Mouse (Mus musculus) testis, adult 2 months (tissue): ENCODE results near the gene Aurkb. TPM values are rescaled to one million over a fixed set of nuclear protein-coding genes. Genes with fewer than 3 reads are reported as not detected.

ENCODE experiments used
- H3K27ac ChIP-seq: fragments of 200-500 bp; 2 replicates; pipeline ENCODE4 v1.5.1; 2012; ENCODE audit warnings: low read depth, low read length; ENCODE audit not compliant: control insufficient read depth, insufficient read depth
- H3K27me3 ChIP-seq: fragments of 200-500 bp; 2 replicates; pipeline ENCODE4 v1.6.1; 2012; ENCODE audit warnings: mild to moderate bottlenecking, low read length, moderate library complexity; ENCODE audit not compliant: control insufficient read depth, insufficient read depth
- H3K36me3 ChIP-seq: fragments of 200-500 bp; 2 replicates; pipeline ENCODE4 v1.6.1; 2012; ENCODE audit warnings: mild to moderate bottlenecking, low read length; ENCODE audit not compliant: control insufficient read depth, insufficient read depth
- H3K4me1 ChIP-seq: fragments of 200-500 bp; 2 replicates; pipeline ENCODE4 v1.6.1; 2012; ENCODE audit warnings: low read length; ENCODE audit not compliant: control insufficient read depth, insufficient read depth
- H3K4me3 ChIP-seq: fragments of 200-500 bp; 2 replicates; pipeline ENCODE4 v1.5.1; 2012; ENCODE audit warnings: low read depth, mild to moderate bottlenecking, low read length, moderate library complexity, mixed read lengths; ENCODE audit not compliant: control insufficient read depth
- CTCF ChIP-seq: fragments of 200-500 bp; IDR thresholded peaks from 2 replicates; pipeline ENCODE4 v1.5.1; 2012; ENCODE audit warnings: low read depth, mild to moderate bottlenecking, inconsistent platforms, low read length, moderate library complexity; ENCODE audit not compliant: control insufficient read depth, insufficient read depth, insufficient replicate concordance
- POLR2A ChIP-seq: fragments of 200-500 bp; IDR thresholded peaks from 2 replicates; pipeline ENCODE4 v1.6.1; 2012; ENCODE audit warnings: low read depth, mild to moderate bottlenecking, inconsistent platforms, low read length, moderate library complexity; ENCODE audit not compliant: control insufficient read depth
- polyA plus RNA-seq: library from polyadenylated mRNA; depleted of rRNA; stranded (reverse); fragments of >200 nt; gene quantifications from 2 replicates; pipeline ENCODE4 v1.2.3, GENCODE M21; 2012

The Aurkb gene
- polyA plus RNA-seq, 1 experiment: 15.2 TPM

GRCm38 (mm10) chr11:69060448-69061254 is 15.2 kb downstream of the Aurkb start:
- no peaks in the 10 kb centered on the region for H3K27me3 ChIP-seq
- no peaks in the 10 kb centered on the region for H3K36me3 ChIP-seq
- H3K4me3 ChIP-seq: peak overlapping the region; percentile 99
- H3K4me1 ChIP-seq: peaks cover 24% of the 10 kb centered on the region
- peak overlapping the region; percentile 96 for H3K27ac ChIP-seq
- TF ChIP-seq POLR2A: 0 out of 2 replicates have a peak, but pooled peaks have one; percentile 7
- TF ChIP-seq CTCF: no peak

DNA sequence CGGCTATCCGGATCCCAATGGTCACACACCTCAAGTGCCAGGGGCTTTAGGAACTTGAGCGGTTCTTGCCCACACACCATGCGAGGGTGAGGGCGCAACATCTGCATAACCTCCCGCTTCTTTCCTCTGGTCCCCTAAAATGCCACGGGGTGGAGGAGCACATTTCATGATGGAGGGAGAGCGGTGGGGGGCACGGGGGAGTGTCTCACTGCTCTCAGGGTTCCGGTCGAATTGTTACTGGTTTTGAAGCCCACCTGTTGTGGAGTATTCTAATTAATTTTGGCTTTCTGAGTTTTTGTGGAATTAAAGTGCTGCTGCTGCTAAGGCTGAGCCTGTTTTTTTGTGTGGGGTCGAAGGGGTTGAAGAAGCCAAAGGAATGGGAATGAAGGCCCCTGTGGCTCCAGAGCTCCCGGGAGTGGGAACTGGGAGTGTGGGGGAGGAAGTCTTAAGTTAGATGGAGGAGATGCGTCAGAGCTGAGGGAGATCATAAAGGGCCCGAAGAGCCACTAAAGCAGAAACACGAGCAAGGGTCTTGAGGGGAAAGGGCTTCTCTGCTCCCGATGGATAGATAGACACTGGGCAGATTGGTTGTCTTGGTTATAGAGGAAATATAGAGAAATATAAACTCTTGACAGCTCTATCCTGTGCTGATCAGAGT is 15.9 kb downstream of the Aurkb start:
- Histone ChIP-seq H3K36me3 (no peaks in the 10 kb centered on the region), H3K27ac (peak overlapping the region; percentile 18; the same call in 1 of the 2 replicates), H3K27me3 (no peaks in the 10 kb centered on the region), H3K4me3 (peak overlapping the region; percentile 99), H3K4me1 (peaks cover 30% of the 10 kb centered on the region)
- TF ChIP-seq CTCF (no peak), POLR2A (no peak)

DNA sequence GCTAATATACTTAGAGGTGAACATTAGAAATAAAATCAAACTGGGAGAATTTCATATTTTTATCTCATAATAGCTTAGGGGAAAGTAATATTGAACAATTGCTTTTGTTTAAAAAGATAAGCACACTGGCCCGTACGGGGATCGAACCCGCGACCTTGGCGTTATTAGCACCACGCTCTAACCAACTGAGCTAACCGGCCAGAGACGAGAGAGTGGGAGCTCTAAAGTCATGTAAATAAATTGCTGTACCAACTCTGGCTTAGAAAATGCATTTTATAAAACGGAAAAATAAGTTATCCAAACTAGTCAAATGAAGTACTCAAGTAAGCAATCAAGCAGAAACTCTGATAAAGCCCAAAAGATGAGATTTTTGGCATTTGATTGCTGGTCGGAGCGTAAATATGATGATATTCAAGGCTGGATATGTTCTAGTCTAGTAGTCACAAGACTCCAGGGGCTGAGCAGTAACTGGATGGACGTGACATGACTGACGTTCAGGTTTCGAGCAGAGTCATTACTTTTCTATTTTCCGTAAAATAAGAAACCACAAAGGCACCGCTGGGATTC is 16.8 kb downstream of the Aurkb start:
- Histone ChIP-seq H3K36me3 (no peaks in the 10 kb centered on the region), H3K4me1 (peaks cover 33% of the 10 kb centered on the region), H3K27me3 (no peaks in the 10 kb centered on the region), H3K27ac (no peak overlapping the region; the same call in 1 of the 2 replicates), H3K4me3 (no peak overlapping the region; the same call in 1 of the 2 replicates)
- no peak for TF ChIP-seq POLR2A
- no peak for TF ChIP-seq CTCF

DNA sequence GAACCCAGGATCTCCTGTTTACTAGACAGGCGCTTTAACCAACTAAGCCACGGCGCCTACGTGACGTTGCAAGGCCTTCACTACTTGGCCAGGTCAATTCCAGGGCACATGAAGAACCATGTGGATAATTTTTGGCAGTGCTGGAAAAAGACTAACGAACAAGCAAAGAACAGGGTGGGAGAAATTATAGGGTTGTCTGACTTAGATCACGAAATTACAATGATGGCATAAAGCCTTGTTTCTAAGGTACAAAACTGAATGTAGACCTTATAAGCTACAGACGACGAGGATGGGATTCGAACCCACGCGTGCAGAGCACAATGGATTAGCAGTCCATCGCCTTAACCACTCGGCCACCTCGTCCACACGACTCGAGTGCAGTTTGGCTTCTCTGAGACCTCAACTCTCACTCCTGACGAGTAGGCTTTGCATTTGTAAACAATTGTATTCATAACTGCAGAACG is 17.3 kb downstream of the Aurkb start:
- Histone ChIP-seq H3K4me3 (peak overlapping the region; percentile 82), H3K27ac (peak overlapping the region; percentile 70), H3K4me1 (peaks cover 33% of the 10 kb centered on the region)

GRCm38 (mm10) chr11:69063413-69064201 is 18.2 kb downstream of the Aurkb start:
- TF ChIP-seq POLR2A (peak; percentile 50), CTCF (no peak)
- Histone ChIP-seq H3K4me1 (peaks cover 29% of the 10 kb centered on the region), H3K27ac (peak overlapping the region; percentile 74), H3K4me3 (peak overlapping the region; percentile 84), H3K36me3 (no peaks in the 10 kb centered on the region), H3K27me3 (no peaks in the 10 kb centered on the region)

More for the DNA sequence above, 17.3 kb downstream of the Aurkb start:
- H3K36me3 ChIP-seq: no peaks in the 10 kb centered on the region
- H3K27me3 ChIP-seq: no peaks in the 10 kb centered on the region
- no peak for TF ChIP-seq CTCF
- TF ChIP-seq POLR2A: no peak; the same call in 1 of the 2 replicates

DNA sequence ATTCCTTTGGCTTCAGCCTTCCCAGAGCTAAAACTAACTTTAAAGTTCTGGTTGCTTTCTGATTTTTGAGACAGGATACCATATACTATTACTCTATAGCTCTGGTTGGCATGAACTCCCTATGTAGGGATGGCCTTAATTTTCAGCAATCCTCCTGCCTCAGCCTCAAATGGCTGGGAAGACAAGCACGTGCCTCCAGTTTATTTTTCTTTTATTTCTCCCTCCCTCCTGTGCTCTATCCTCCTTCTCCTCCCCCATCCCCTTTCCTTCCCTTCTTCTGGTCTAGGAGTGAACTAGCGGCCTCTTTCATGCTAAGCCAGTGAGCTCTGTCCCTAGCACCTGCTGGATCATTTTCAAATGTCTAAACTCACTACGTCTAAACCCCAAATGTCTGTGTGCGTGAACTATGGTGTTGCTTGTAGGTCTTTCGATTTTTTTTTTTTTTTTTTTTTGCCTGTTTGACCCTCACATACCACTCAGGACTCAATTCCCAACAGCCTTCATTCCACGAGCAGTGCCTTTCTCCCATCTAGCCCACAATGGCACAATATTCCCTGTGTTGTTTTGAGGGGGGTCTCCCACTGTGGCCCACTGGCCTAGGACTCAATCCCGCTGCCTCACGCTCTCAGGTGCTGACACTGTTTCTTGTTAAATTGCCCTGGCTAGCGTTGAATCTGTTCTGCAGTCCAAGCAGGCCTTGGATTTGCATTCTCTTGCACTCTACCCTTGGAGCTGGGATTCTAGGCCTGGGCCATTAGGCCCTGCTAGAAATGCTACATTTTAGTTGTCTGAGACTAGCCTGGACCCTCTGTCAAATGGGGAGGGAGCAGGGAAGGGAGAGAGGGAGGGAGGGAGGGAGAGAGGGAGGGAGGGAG is 19.0 kb downstream of the Aurkb start:
- H3K27ac ChIP-seq: peak overlapping the region; percentile 74
- H3K27me3 ChIP-seq: no peaks in the 10 kb centered on the region
- H3K36me3 ChIP-seq: no peaks in the 10 kb centered on the region
- no peak overlapping the region; the same call in 1 of the 2 replicates for H3K4me3 ChIP-seq
- TF ChIP-seq CTCF (no peak), POLR2A (peak; percentile 53; the same call in 1 of the 2 replicates)
- peaks cover 27% of the 10 kb centered on the region for H3K4me1 ChIP-seq
